ENCODE assay signal across 29 mouse cellular contexts in the genomic region with DNA sequence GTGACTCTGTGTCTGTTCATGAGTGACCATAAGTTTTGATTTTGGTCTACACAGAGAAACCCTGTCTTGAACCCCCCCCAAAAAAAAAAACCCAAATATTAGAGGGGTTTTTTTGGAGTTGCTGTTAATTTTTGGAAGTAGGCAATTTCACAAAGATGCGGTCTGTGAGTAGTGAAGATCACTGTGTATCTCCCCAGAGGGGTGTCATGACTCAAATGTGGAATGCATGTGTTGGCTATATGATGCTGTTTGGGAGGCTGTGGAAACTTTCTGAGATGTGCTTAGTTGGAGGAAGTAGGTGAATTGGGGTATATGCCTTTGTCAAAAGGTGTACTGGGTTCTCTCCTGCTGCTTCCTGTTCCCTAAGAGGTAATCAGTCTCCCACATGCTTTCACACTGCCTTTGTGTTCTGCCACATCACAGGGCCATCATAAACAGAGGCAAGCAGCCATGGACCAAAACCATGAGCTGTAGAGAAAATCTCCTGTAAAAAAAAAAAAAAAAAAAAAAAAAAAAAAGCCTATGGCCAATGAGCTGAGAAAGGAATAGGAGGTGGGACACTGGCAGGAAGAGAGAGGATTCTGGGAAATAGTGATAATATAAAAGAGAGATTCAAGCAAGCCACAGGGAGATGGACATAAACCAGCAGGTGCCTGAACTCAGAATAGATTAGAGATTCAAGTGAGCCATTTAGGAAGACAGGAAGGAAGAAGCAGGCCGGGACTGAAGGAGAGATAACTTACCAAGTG. TPM values are rescaled to one million over a fixed set of nuclear protein-coding genes. Genes with fewer than 3 reads are reported as not detected.
DNase-seq lines count a peak whose midpoint lies in the region; ATAC-seq and TF ChIP-seq lines count a peak whose summit lies in the region.
"Had no signal": no experiment of that assay in that cellular context is flagged by ENCODE, and none has a peak within 500 bp of the region (broad histone marks: within the 10 kb centered on the region; RNA-seq: fewer than 3 reads in every experiment).

No protein-coding gene starts in this region.

- ATAC-seq in CD4-positive, CD25-positive, alpha-beta regulatory T cell, adult 4 months = peak; percentile 50
- ATAC-seq in inflammation-experienced regulatory T-cells, adult 6 months = peak; percentile 55
- ATAC-seq in midbrain, embryonic 16.5 days = no peak
- ATAC-seq in cerebellum, adult (ENCODE audit: insufficient number of reproducible peaks, low FRiP score, low TSS enrichment) = no peak
- ATAC-seq: forebrain, embryonic 13.5 days; forebrain, embryonic 16.5 days; hindbrain, embryonic 16.5 days; intestine, postnatal 0 days had no signal

- WGBS in midbrain, embryonic 16.5 days = 84% methylated on average over 2 of the region's 2 CpGs

- peaks cover 0 to 29% of the 10 kb centered on the region in 2 experiments; a peak in 3 of 4 replicates for H3K4me1 ChIP-seq in MEL (ENCODE audit: control insufficient read depth in 1 of 2, insufficient read depth in 2 of 2, low read length in 2 of 2)
- H3K4me1 ChIP-seq in midbrain, embryonic 16.5 days (ENCODE audit: control insufficient read depth, insufficient read depth, low read length) = no peaks in the 10 kb centered on the region
- H3K4me1 ChIP-seq: forebrain, embryonic 10.5 days; forebrain, embryonic 13.5 days; hindbrain, embryonic 12.5 days had no signal

- no peak overlapping the region for H3K9ac ChIP-seq in MEL (ENCODE audit: control insufficient read depth, low read depth, low read length, poor library complexity, severe bottlenecking)
- no peak overlapping the region for H3K9ac ChIP-seq in midbrain, embryonic 16.5 days (ENCODE audit: low read depth, low read length)
- H3K9ac ChIP-seq: forebrain, embryonic 13.5 days; hindbrain, embryonic 12.5 days had no signal

- H3K4me3 ChIP-seq in MEL (ENCODE audit: control insufficient read depth in 1 of 2, insufficient read depth in 1 of 2, low read depth in 2 of 2, low read length in 2 of 2) = no peak overlapping the region
- H3K4me3 ChIP-seq in midbrain, embryonic 16.5 days (ENCODE audit: low read depth, low read length) = no peak overlapping the region
- H3K4me3 ChIP-seq: forebrain, embryonic 10.5 days; forebrain, embryonic 13.5 days; gastrocnemius, adult 2 months; hindbrain, embryonic 12.5 days had no signal

- no peak for TF ChIP-seq POLR2A in MEL (IDR thresholded peaks at IDR 0.05; ENCODE audit: control insufficient read depth in 1 of 2, insufficient read depth in 1 of 2, low read depth in 1 of 2, low read length in 2 of 2, poor library complexity in 1 of 2)

- TF ChIP-seq EP300 in MEL (IDR thresholded peaks at IDR 0.05; ENCODE audit: low read depth in 1 of 2, low read length in 2 of 2) = peak; percentile 17 to 37; a peak in 2 of 4 replicates

- DNase-seq in MEL (ENCODE audit: low read depth, low spot score) = peak; percentile 34
- DNase-seq in adrenal gland, adult 2 months = no peak
- DNase-seq in thymus, postnatal 25 days = no peak
- DNase-seq: adrenal gland, postnatal 10 days; adrenal gland, postnatal 36 days; cerebellum, adult 11 months; cerebellum, adult 2 months; cerebellum, postnatal 10 days; cerebellum, postnatal 36 days; embryo, embryonic 11 days; gastrocnemius, adult 2 months; gastrocnemius, postnatal 14 days; heart, adult 11 months; kidney, adult 2 months had no signal

- no peak overlapping the region for H3K27ac ChIP-seq in MEL (ENCODE audit: control insufficient read depth, low read depth, low read length)
- no peak overlapping the region for H3K27ac ChIP-seq in midbrain, embryonic 16.5 days (ENCODE audit: low read length)
- H3K27ac ChIP-seq: forebrain, embryonic 10.5 days; forebrain, embryonic 13.5 days; gastrocnemius, adult 2 months; hindbrain, embryonic 12.5 days had no signal

- no peaks in the 10 kb centered on the region for H3K9me3 ChIP-seq in MEL (replicated peaks; ENCODE audit: insufficient read depth, low read length)
- H3K9me3 ChIP-seq in midbrain, embryonic 16.5 days (replicated peaks; ENCODE audit: control insufficient read depth, low read length, poor library complexity, severe bottlenecking) = no peaks in the 10 kb centered on the region
- H3K9me3 ChIP-seq: forebrain, embryonic 10.5 days; forebrain, embryonic 13.5 days; G1E; hindbrain, embryonic 12.5 days had no signal

- H3K79me2 ChIP-seq in MEL (ENCODE audit: control insufficient read depth, insufficient read depth, low read length, poor library complexity) = no peaks in the 10 kb centered on the region

- peaks cover 0 to 16% of the 10 kb centered on the region in 2 experiments; a peak in 2 of 4 replicates for H3K36me3 ChIP-seq in MEL (ENCODE audit: control insufficient read depth in 1 of 2, insufficient read depth in 2 of 2, low read length in 2 of 2)
- no peaks in the 10 kb centered on the region for H3K36me3 ChIP-seq in midbrain, embryonic 16.5 days (ENCODE audit: control insufficient read depth, insufficient read depth, low read length)
- H3K36me3 ChIP-seq: G1E; hindbrain, embryonic 12.5 days had no signal

- H3K27me3 ChIP-seq in MEL (ENCODE audit: control insufficient read depth in 1 of 2, insufficient read depth in 2 of 2, low read length in 2 of 2) = no peaks in the 10 kb centered on the region
- no peaks in the 10 kb centered on the region for H3K27me3 ChIP-seq in midbrain, embryonic 16.5 days (ENCODE audit: control insufficient read depth, insufficient read depth, low read depth, low read length)
- H3K27me3 ChIP-seq: forebrain, embryonic 13.5 days; hindbrain, embryonic 12.5 days had no signal

- no peak for TF ChIP-seq CTCF in MEL (IDR thresholded peaks at IDR 0.05 in 2 of 3, conservative IDR thresholded peaks at IDR 0.05 in 1 of 3; ENCODE audit: control insufficient read depth in 1 of 3, insufficient read depth in 1 of 3, low read depth in 2 of 3, low read length in 3 of 3, poor library complexity in 1 of 3, severe bottlenecking in 1 of 3)

- no peak overlapping the region for H3K4me2 ChIP-seq in midbrain, embryonic 16.5 days (ENCODE audit: low read length)
- H3K4me2 ChIP-seq: forebrain, embryonic 13.5 days; heart, embryonic 11.5 days; hindbrain, embryonic 12.5 days had no signal

- TF ChIP-seq RAD21 in MEL (IDR thresholded peaks at IDR 0.05; ENCODE audit: low read depth, low read length) = no peak

TF ChIP-seq in MEL, 35 proteins besides CTCF, POLR2A, EP300 and RAD21:
- TF ChIP-seq USF1 (IDR thresholded peaks at IDR 0.05; ENCODE audit: low read depth, low read length) = no peak
- no peak for TF ChIP-seq MAZ (IDR thresholded peaks at IDR 0.05; ENCODE audit: low read depth, low read length)
- TF ChIP-seq NRF1 (IDR thresholded peaks at IDR 0.05; ENCODE audit: insufficient read depth, low read depth, low read length, poor library complexity, severe bottlenecking) = no peak
- peak; percentile 87 for TF ChIP-seq ZNF384 (IDR thresholded peaks at IDR 0.05; ENCODE audit: low read depth, low read length)
- no peak for TF ChIP-seq MXI1 (IDR thresholded peaks at IDR 0.05; ENCODE audit: low read depth, low read length)
- no peak for TF ChIP-seq MAFK (IDR thresholded peaks at IDR 0.05; ENCODE audit: borderline replicate concordance, low read depth, low read length)
- no peak for TF ChIP-seq TAL1 (IDR thresholded peaks at IDR 0.05; ENCODE audit: low read length)

RNA-seq across cellular contexts. Expression of a gene that starts 21.8 kb away (rescaled TPM):
- polyA plus RNA-seq in CD4-positive, CD25-positive, alpha-beta regulatory T cell, adult 4 months (2017; shearing (Covaris generic)) = 1 to 10 TPM in 1 of 2 experiments, under 1 TPM in 1; 0.93 to 1.5 TPM
- 8.4 and 14.3 TPM in 2 replicates for total RNA-seq in MEL (2012; rRNA removed)
- 1 to 10 TPM in 1 of 2 experiments, not detected in 1; 8.8 TPM for polyA plus RNA-seq in MEL (2012; ENCODE audit: insufficient read depth in 1 of 2, insufficient read length in 2 of 2, low read depth in 1 of 2, low replicate concordance in 2 of 2, missing spikeins in 1 of 2)
- 1 to 10 TPM in 2 of 3 experiments, under 1 TPM in 1; 0.68 to 1.5 (median 1.3) TPM for polyA plus RNA-seq in inflammation-experienced regulatory T-cells, adult 6 months (2017; shearing (Covaris generic))
- 32.3 and 33.5 TPM in 2 replicates for polyA plus RNA-seq in midbrain, embryonic 16.5 days (2015; fragmentation: Nextera tagmentation; extraction: Ambion mirVana)
- 10 to 100 TPM in 1 of 2 experiments, 1 to 10 TPM in 1; 3.7 to 28.5 TPM for total RNA-seq in adrenal gland, adult 2 months (2021)
- 0.46 and 0.62 TPM in 2 replicates for polyA plus RNA-seq in adrenal gland, adult 2 months (2012; rRNA removed)
- total RNA-seq: heart, adult 8-10 months; heart, postnatal 25 days; hematopoietic stem cell, adult 5-6 weeks had no signal
- polyA plus RNA-seq: G1E had no signal

RNA-seq across cellular contexts. Expression of a gene that starts 53.4 kb away (rescaled TPM):
- 100 to 1,000 TPM; 298 to 352 TPM for polyA plus RNA-seq in CD4-positive, CD25-positive, alpha-beta regulatory T cell, adult 4 months (2017; shearing (Covaris generic))
- 68.3 and 82.3 TPM in 2 replicates for total RNA-seq in MEL (2012; rRNA removed)
- polyA plus RNA-seq in MEL (2012; ENCODE audit: insufficient read depth in 1 of 2, insufficient read length in 2 of 2, low read depth in 1 of 2, low replicate concordance in 2 of 2, missing spikeins in 1 of 2) = 100 to 1,000 TPM in 1 of 2 experiments, not detected in 1; 134 TPM
- polyA plus RNA-seq in inflammation-experienced regulatory T-cells, adult 6 months (2017; shearing (Covaris generic)) = 100 to 1,000 TPM; 303 to 446 (median 377) TPM
- polyA plus RNA-seq in midbrain, embryonic 16.5 days (2015; fragmentation: Nextera tagmentation; extraction: Ambion mirVana) = 70.3 and 75.0 TPM in 2 replicates
- total RNA-seq in adrenal gland, adult 2 months (2021) = 100 to 1,000 TPM; 140 to 168 TPM
- 28.0 and 30.0 TPM in 2 replicates for polyA plus RNA-seq in adrenal gland, adult 2 months (2012; rRNA removed)

RNA-seq across cellular contexts. Expression of a gene that starts 56.2 kb away (rescaled TPM):
- not detected for polyA plus RNA-seq in CD4-positive, CD25-positive, alpha-beta regulatory T cell, adult 4 months (2017; shearing (Covaris generic))
- total RNA-seq in MEL (2012; rRNA removed) = not detected in 2 replicates
- polyA plus RNA-seq in MEL (2012; ENCODE audit: insufficient read depth in 1 of 2, insufficient read length in 2 of 2, low read depth in 1 of 2, low replicate concordance in 2 of 2, missing spikeins in 1 of 2) = not detected
- polyA plus RNA-seq in inflammation-experienced regulatory T-cells, adult 6 months (2017; shearing (Covaris generic)) = not detected
- 58.9 and 68.8 TPM in 2 replicates for polyA plus RNA-seq in midbrain, embryonic 16.5 days (2015; fragmentation: Nextera tagmentation; extraction: Ambion mirVana)
- total RNA-seq in adrenal gland, adult 2 months (2021) = 1 to 10 TPM; 1.6 to 2.6 TPM
- 0.54 and 1.2 TPM in 2 replicates for polyA plus RNA-seq in adrenal gland, adult 2 months (2012; rRNA removed)
- total RNA-seq: hematopoietic stem cell, adult 5-6 weeks had no signal
- polyA plus RNA-seq: G1E had no signal

Comparison
In these comparisons a context has a peak if more than half of its experiments do, and no peak if none do; other contexts are left out.
1. ATAC-seq: peak in CD4-positive, CD25-positive, alpha-beta regulatory T cell, adult 4 months (single experiment) and inflammation-experienced regulatory T-cells, adult 6 months (single experiment); none in midbrain, embryonic 16.5 days (single experiment) and cerebellum, adult (single experiment).
2. RNA of a gene that starts 56.2 kb away (polyA plus RNA-seq): 58.9 to 68.8 TPM in midbrain, embryonic 16.5 days; 0.54 to 1.2 TPM in adrenal gland, adult 2 months, not detected in CD4-positive, CD25-positive, alpha-beta regulatory T cell, adult 4 months, not detected in MEL and not detected in inflammation-experienced regulatory T-cells, adult 6 months; every median in the first group is over 10 times any median in the second.